Mouse (Mus musculus): ENCODE results near the gene Wipf2. TPM values are rescaled to one million over a fixed set of nuclear protein-coding genes. Genes with fewer than 3 reads are reported as not detected.

Wipf2 gene
- total and polyA plus RNA-seq, 3 experiments, result 2.1 to 7.7 (median 4.7) TPM

DNA sequence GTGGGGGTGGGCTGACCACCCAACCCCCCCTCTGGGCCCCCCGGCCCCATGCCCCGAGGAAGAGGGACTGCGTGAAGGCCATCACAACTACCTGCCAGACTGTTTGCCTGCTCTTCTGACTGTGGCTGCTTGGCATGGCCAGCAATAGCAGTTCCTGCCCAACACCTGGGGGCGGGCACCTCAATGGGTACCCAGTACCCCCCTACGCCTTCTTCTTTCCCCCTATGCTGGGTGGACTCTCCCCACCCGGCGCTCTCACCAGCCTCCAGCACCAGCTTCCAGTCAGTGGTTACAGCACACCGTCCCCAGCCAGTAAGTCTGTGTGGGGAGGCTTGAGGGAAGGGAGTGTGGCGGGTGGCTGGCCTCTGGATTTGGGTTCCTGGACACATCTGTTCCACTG is 87.0 kb downstream of the Wipf2 start:
- no peak overlapping the region for H3K27ac ChIP-seq (ENCODE audit: insufficient read depth, low read depth)
- H3K36me3 ChIP-seq (replicated peaks in 1 of 2; ENCODE audit: control insufficient read depth in 1 of 2, insufficient read depth in 1 of 2, low read length in 1 of 2), result peaks cover 5 to 36% of the 10 kb centered on the region in 2 experiments
- no peaks in the 10 kb centered on the region for H3K9me3 ChIP-seq (replicated peaks; ENCODE audit: low read length)
- no peak overlapping the region for H3K4me3 ChIP-seq (replicated peaks in 1 of 3; ENCODE audit: low read depth in 2 of 3, low read length in 2 of 3, poor library complexity in 1 of 3)
- H3K4me2 ChIP-seq (ENCODE audit: insufficient read depth, low read depth, poor library complexity, severe bottlenecking), result no peak overlapping the region
- DNase-seq (ENCODE audit: extremely low read depth), result no peak
- TF ChIP-seq BHLHE40 (IDR thresholded peaks at IDR 0.05; ENCODE audit: low read depth, low read length) (no peak), RCOR1 (conservative IDR thresholded peaks at IDR 0.05; ENCODE audit: low read depth, low read length) (no peak), MAX (IDR thresholded peaks at IDR 0.05; ENCODE audit: low read length) (no peak), JUND (conservative IDR thresholded peaks at IDR 0.05; ENCODE audit: low read depth, low read length) (no peak), IRF4 (IDR thresholded peaks at IDR 0.05; ENCODE audit: low read depth, low read length) (no peak), ZC3H11A (IDR thresholded peaks at IDR 0.05; ENCODE audit: low read depth, low read length) (no peak), CHD1 (IDR thresholded peaks at IDR 0.05; ENCODE audit: low read depth, low read length) (no peak), HCFC1 (IDR thresholded peaks at IDR 0.05; ENCODE audit: low read depth, low read length) (no peak)
- no peak overlapping the region for H3K9ac ChIP-seq (ENCODE audit: insufficient read depth, low read depth)
- in situ Hi-C loops (cut with MboI; ENCODE audit: low pct_ligation_motif_present, low pct_unique_long_range_greater_than_20kb, low sequenced_read_pairs), result no loop called here
- peaks cover 38 to 89% of the 10 kb centered on the region in 2 experiments for H3K4me1 ChIP-seq (ENCODE audit: control insufficient read depth in 1 of 2, insufficient read depth in 2 of 2)
- no peaks in the 10 kb centered on the region for H3K27me3 ChIP-seq (replicated peaks)
- H3K79me2 ChIP-seq (replicated peaks; ENCODE audit: control insufficient read depth, extremely low read depth, insufficient read depth, poor library complexity, severe bottlenecking), result no peaks in the 10 kb centered on the region
- dilution Hi-C loops (cut with MboI; ENCODE audit: extremely low pct_ligation_motif_present, extremely low pct_unique_long_range_greater_than_20kb, low sequenced_read_pairs), result no loop called here

DNA sequence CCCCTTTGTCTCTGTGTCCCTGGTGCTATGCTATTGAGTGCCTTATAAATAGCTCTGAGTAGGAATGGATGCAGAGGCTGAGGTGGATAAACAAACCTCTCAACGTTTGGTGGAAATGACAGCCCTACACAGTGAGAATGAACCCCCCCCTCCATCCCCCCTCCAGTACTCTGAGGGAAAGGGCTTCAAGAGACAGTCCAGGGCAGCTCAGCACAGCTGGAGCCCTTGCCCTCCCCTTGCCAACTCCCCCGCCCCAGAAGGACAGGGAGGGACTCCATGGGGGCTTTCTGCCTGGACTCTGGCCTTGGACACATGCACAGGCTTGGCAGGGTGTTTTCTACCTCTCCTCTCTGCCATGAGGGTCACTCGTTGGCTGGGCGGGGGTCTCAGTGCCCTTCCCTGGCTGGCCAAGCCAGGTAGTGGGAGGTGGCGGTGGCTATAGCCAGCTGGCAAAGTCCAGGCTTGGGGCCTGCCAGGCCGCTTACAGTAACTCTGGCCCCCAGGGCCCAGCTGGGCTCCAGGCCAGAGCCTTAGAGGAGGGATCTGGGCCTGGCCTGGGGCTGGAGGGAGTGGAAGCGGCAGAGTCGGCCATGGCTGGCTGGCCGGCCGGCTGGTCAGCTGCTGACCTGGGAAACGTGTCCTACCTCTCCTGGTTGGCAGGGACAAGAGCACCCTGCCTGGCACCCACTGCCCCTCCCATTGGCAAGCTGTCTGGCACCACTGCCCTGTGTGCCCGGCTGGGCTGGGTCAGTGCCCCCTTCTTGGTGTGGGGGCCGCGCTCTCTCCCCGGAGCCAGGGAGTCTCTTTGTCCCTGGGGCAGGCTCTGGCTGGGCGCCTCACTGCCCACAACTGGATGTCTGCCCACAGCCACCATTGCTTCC is 87.8 kb downstream of the Wipf2 start:
- Histone ChIP-seq H3K9ac (ENCODE audit: insufficient read depth, low read depth) (no peak overlapping the region), H3K27me3 (replicated peaks) (no peaks in the 10 kb centered on the region), H3K4me3 (replicated peaks in 1 of 3; ENCODE audit: low read depth in 2 of 3, low read length in 2 of 3, poor library complexity in 1 of 3) (no peak overlapping the region), H3K27ac (ENCODE audit: insufficient read depth, low read depth) (no peak overlapping the region), H3K4me1 (ENCODE audit: control insufficient read depth in 1 of 2, insufficient read depth in 2 of 2) (peaks cover 34 to 86% of the 10 kb centered on the region in 2 experiments), H3K79me2 (replicated peaks; ENCODE audit: control insufficient read depth, extremely low read depth, insufficient read depth, poor library complexity, severe bottlenecking) (no peaks in the 10 kb centered on the region), H3K9me3 (replicated peaks; ENCODE audit: low read length) (no peaks in the 10 kb centered on the region), H3K4me2 (ENCODE audit: insufficient read depth, low read depth, poor library complexity, severe bottlenecking) (no peak overlapping the region), H3K36me3 (replicated peaks in 1 of 2; ENCODE audit: control insufficient read depth in 1 of 2, insufficient read depth in 1 of 2, low read length in 1 of 2) (peaks cover 5 to 38% of the 10 kb centered on the region in 2 experiments)
- in situ Hi-C loops (cut with MboI; ENCODE audit: low pct_ligation_motif_present, low pct_unique_long_range_greater_than_20kb, low sequenced_read_pairs) (no loop called here), dilution Hi-C loops (cut with MboI; ENCODE audit: extremely low pct_ligation_motif_present, extremely low pct_unique_long_range_greater_than_20kb, low sequenced_read_pairs) (no loop called here)
- TF ChIP-seq CHD2 (IDR thresholded peaks at IDR 0.05; ENCODE audit: low read length) (no peak), USF2 (conservative IDR thresholded peaks at IDR 0.05; ENCODE audit: low read depth, low read length) (no peak), RAD21 (IDR thresholded peaks at IDR 0.05; ENCODE audit: low read depth, low read length) (no peak), IRF4 (IDR thresholded peaks at IDR 0.05; ENCODE audit: low read depth, low read length) (no peak), NRF1 (IDR thresholded peaks at IDR 0.05; ENCODE audit: low read depth, low read length) (no peak), RCOR1 (conservative IDR thresholded peaks at IDR 0.05; ENCODE audit: low read depth, low read length) (no peak), MXI1 (IDR thresholded peaks at IDR 0.05; ENCODE audit: low read depth, low read length) (no peak), ZMIZ1 (IDR thresholded peaks at IDR 0.05; ENCODE audit: low read depth, low read length) (no peak), SIN3A (IDR thresholded peaks at IDR 0.05; ENCODE audit: low read length) (no peak), KAT2A (IDR thresholded peaks at IDR 0.05; ENCODE audit: insufficient replicate concordance, low read length) (no peak), GABPA (IDR thresholded peaks at IDR 0.05; ENCODE audit: insufficient replicate concordance, low read depth, low read length) (no peak), HCFC1 (IDR thresholded peaks at IDR 0.05; ENCODE audit: low read depth, low read length) (no peak)
- DNase-seq (ENCODE audit: extremely low read depth), result no peak
